Mouse (Mus musculus): ENCODE measurements at regions not wholly inside any gene's neighbourhood (a gene's known extent, or its start where the extent isn't known, plus 50 kb on each side); places are given as distances from the start of the nearest gene placed in this dataset.

GRCm38 (mm10) chr15:25018937-25019336, 394.6 kb downstream of the Basp1 start:
- 72% methylated on average over 3 of the region's 3 CpGs for WGBS
- no peak overlapping the region for H3K27ac ChIP-seq (ENCODE audit: insufficient read depth, low read depth, low read length)
- no peaks in the 10 kb centered on the region for H3K4me1 ChIP-seq (ENCODE audit: control insufficient read depth, insufficient read depth, low read length)
- no peaks in the 10 kb centered on the region for H3K27me3 ChIP-seq (replicated peaks; ENCODE audit: control insufficient read depth, insufficient read depth, low read length)
- no peak overlapping the region for H3K4me3 ChIP-seq (ENCODE audit: insufficient read depth, low read depth, low read length)
- no peak for DNase-seq
- H3K36me3 ChIP-seq (ENCODE audit: control insufficient read depth, insufficient read depth, low read length), result no peaks in the 10 kb centered on the region
- TF ChIP-seq CTCF (conservative IDR thresholded peaks at IDR 0.05; ENCODE audit: insufficient read depth, insufficient read length, low read depth, low read length) (no peak), POLR2A (IDR thresholded peaks at IDR 0.05; ENCODE audit: low read depth, low read length) (no peak)

DNA sequence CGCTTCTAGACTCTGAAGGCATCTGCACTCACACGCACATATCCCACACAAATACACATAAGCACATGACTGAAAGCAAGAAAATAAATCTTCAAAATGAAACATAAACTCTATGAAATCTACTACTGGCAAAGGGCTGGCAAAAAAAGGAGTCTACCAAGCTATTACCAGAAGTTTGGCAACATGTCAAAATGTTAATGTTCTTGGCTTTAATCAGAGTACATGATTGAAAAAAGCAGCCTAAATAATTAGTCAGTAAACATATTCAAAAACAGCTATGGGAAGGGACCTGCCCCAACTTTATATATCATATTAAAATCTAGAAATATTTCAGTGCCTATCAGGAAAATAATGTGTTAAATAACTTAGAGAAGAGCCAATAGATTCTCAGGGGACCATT, 405.8 kb downstream of the Basp1 start:
- WGBS, result 92% methylated on average over 2 of the region's 2 CpGs
- Histone ChIP-seq H3K4me3 (ENCODE audit: insufficient read depth, low read depth, low read length) (no peak overlapping the region), H3K27ac (ENCODE audit: insufficient read depth, low read depth, low read length) (no peak overlapping the region), H3K4me1 (ENCODE audit: control insufficient read depth, insufficient read depth, low read length) (no peaks in the 10 kb centered on the region), H3K27me3 (replicated peaks; ENCODE audit: control insufficient read depth, insufficient read depth, low read length) (no peaks in the 10 kb centered on the region), H3K36me3 (ENCODE audit: control insufficient read depth, insufficient read depth, low read length) (no peaks in the 10 kb centered on the region)
- TF ChIP-seq CTCF (conservative IDR thresholded peaks at IDR 0.05; ENCODE audit: insufficient read depth, insufficient read length, low read depth, low read length) (no peak), POLR2A (IDR thresholded peaks at IDR 0.05; ENCODE audit: low read depth, low read length) (no peak)
- no peak for DNase-seq

DNA sequence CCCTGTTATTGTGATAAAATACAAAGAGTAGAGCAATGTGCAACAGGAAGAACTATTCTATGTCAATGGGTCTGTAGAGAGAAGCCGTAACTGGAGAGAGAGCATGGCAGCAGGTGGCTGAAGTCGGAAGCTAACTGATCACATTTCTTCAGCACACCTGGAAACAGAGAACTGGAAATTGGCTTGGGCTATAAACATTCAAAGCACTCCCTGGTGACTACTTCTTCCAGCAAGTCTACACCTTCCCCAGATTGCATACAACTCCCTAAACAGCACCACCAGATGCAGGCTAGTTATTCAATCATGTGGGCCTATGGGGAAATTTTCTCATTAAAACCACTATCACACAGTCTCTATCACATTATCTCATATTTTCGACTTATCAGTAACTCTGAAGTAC, 413.4 kb downstream of the Basp1 start:
- H3K4me1 ChIP-seq (ENCODE audit: control insufficient read depth, insufficient read depth, low read length), result no peaks in the 10 kb centered on the region
- no peak overlapping the region for H3K27ac ChIP-seq (ENCODE audit: insufficient read depth, low read depth, low read length)
- no peak for DNase-seq
- no peaks in the 10 kb centered on the region for H3K36me3 ChIP-seq (ENCODE audit: control insufficient read depth, insufficient read depth, low read length)
- TF ChIP-seq CTCF (conservative IDR thresholded peaks at IDR 0.05; ENCODE audit: insufficient read depth, insufficient read length, low read depth, low read length) (no peak), POLR2A (IDR thresholded peaks at IDR 0.05; ENCODE audit: low read depth, low read length) (no peak)
- H3K4me3 ChIP-seq (ENCODE audit: insufficient read depth, low read depth, low read length), result no peak overlapping the region
- no peaks in the 10 kb centered on the region; the same call in 1 of the 2 replicates for H3K27me3 ChIP-seq (replicated peaks; ENCODE audit: control insufficient read depth, insufficient read depth, low read length)
- WGBS, result 83% methylated on average over 3 of the region's 3 CpGs

- 64% methylated on average over 2 of the region's 2 CpGs for WGBS
- Histone ChIP-seq H3K36me3 (ENCODE audit: control insufficient read depth, insufficient read depth, low read length) (no peaks in the 10 kb centered on the region), H3K27ac (ENCODE audit: insufficient read depth, low read depth, low read length) (no peak overlapping the region), H3K4me1 (ENCODE audit: control insufficient read depth, insufficient read depth, low read length) (no peaks in the 10 kb centered on the region), H3K27me3 (replicated peaks; ENCODE audit: control insufficient read depth, insufficient read depth, low read length) (no peaks in the 10 kb centered on the region), H3K4me3 (ENCODE audit: insufficient read depth, low read depth, low read length) (no peak overlapping the region)
- TF ChIP-seq CTCF (conservative IDR thresholded peaks at IDR 0.05; ENCODE audit: insufficient read depth, insufficient read length, low read depth, low read length), result no peak
- TF ChIP-seq POLR2A (IDR thresholded peaks at IDR 0.05; ENCODE audit: low read depth, low read length), result no peak
- no peak for DNase-seq
These were observed 420.3 kb downstream of the Basp1 start for GRCm38 (mm10) chr15:24993325-24993673.

- Histone ChIP-seq H3K4me3 (ENCODE audit: insufficient read depth, low read depth, low read length) (no peak overlapping the region), H3K27me3 (replicated peaks; ENCODE audit: control insufficient read depth, insufficient read depth, low read length) (no peaks in the 10 kb centered on the region), H3K36me3 (ENCODE audit: control insufficient read depth, insufficient read depth, low read length) (no peaks in the 10 kb centered on the region), H3K4me1 (ENCODE audit: control insufficient read depth, insufficient read depth, low read length) (no peaks in the 10 kb centered on the region), H3K27ac (ENCODE audit: insufficient read depth, low read depth, low read length) (no peak overlapping the region)
- WGBS, result 81% methylated on average over 14 of the region's 14 CpGs
- no peak for DNase-seq
- TF ChIP-seq CTCF (conservative IDR thresholded peaks at IDR 0.05; ENCODE audit: insufficient read depth, insufficient read length, low read depth, low read length) (no peak), POLR2A (IDR thresholded peaks at IDR 0.05; ENCODE audit: low read depth, low read length) (no peak)
These were observed 420.8 kb downstream of the Basp1 start for GRCm38 (mm10) chr15:24992665-24993324.

GRCm38 (mm10) chr15:24990082-24990786, 423.3 kb downstream of the Basp1 start:
- DNase-seq, result no peak
- Histone ChIP-seq H3K27ac (ENCODE audit: insufficient read depth, low read depth, low read length) (no peak overlapping the region), H3K27me3 (replicated peaks; ENCODE audit: control insufficient read depth, insufficient read depth, low read length) (no peaks in the 10 kb centered on the region), H3K36me3 (ENCODE audit: control insufficient read depth, insufficient read depth, low read length) (no peaks in the 10 kb centered on the region), H3K4me1 (ENCODE audit: control insufficient read depth, insufficient read depth, low read length) (no peaks in the 10 kb centered on the region), H3K4me3 (ENCODE audit: insufficient read depth, low read depth, low read length) (no peak overlapping the region)
- 56% methylated on average over 5 of the region's 5 CpGs for WGBS
- no peak for TF ChIP-seq CTCF (conservative IDR thresholded peaks at IDR 0.05; ENCODE audit: insufficient read depth, insufficient read length, low read depth, low read length)
- no peak for TF ChIP-seq POLR2A (IDR thresholded peaks at IDR 0.05; ENCODE audit: low read depth, low read length)

DNA sequence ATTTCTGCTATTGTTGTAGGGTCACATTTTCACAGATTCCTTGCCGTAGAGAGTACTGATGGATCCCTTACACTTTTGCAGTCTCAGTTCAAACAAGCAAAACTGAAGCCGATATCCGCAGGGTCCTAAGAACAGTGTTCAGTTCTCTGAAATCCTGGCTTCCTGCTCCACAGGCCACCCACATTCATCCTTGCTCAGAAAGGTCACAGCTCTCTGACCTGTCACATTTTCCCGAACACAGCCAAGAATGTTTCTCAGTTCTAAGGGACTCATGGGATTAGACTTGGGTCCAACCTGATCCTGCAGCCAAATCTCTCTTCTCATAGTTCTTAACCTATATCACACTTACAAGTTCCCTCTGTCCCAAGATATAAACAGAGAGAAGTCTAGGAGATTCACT, 432.7 kb downstream of the Basp1 start:
- DNase-seq, result peak; percentile 19
- WGBS, result 38% methylated on average over 4 of the region's 4 CpGs
- H3K4me3 ChIP-seq (ENCODE audit: insufficient read depth, low read depth, low read length), result no peak overlapping the region

More for the DNA sequence above, 432.7 kb downstream of the Basp1 start:
- TF ChIP-seq CTCF (conservative IDR thresholded peaks at IDR 0.05; ENCODE audit: insufficient read depth, insufficient read length, low read depth, low read length) (no peak), POLR2A (IDR thresholded peaks at IDR 0.05; ENCODE audit: low read depth, low read length) (no peak)
- H3K4me1 ChIP-seq (ENCODE audit: control insufficient read depth, insufficient read depth, low read length), result no peaks in the 10 kb centered on the region
- no peak overlapping the region for H3K27ac ChIP-seq (ENCODE audit: insufficient read depth, low read depth, low read length)
- H3K36me3 ChIP-seq (ENCODE audit: control insufficient read depth, insufficient read depth, low read length), result no peaks in the 10 kb centered on the region
- no peaks in the 10 kb centered on the region for H3K27me3 ChIP-seq (replicated peaks; ENCODE audit: control insufficient read depth, insufficient read depth, low read length)
